Mouse (Mus musculus) splenic B cell, adult 2 months (primary cell): ENCODE measurements around the gene Prkce.

Experiments
- DNase-seq: peaks from one replicate; pipeline ENCODE4 v3.0.0-alpha.2; 2011; ENCODE audit warnings: low read depth, low spot score
- H3K27me3 ChIP-seq: 2 replicates; pipeline ENCODE4 v1.6.1; 2012; ENCODE audit warnings: mild to moderate bottlenecking, low read length, moderate library complexity, mixed read lengths; ENCODE audit not compliant: control insufficient read depth, poor library complexity, insufficient read depth, severe bottlenecking
- H3K36me3 ChIP-seq: 2 replicates; pipeline ENCODE4 v1.6.1; 2012; ENCODE audit warnings: mild to moderate bottlenecking, low read length, moderate library complexity, mixed read lengths; ENCODE audit not compliant: control insufficient read depth, poor library complexity, insufficient read depth, severe bottlenecking

Gene Prkce

GRCm38 (mm10) chr17:86225488-86226186 lies 58.1 kb downstream of the Prkce start:
- no peak for DNase-seq
- Histone ChIP-seq H3K27me3 (no peaks in the 10 kb centered on the region), H3K36me3 (no peaks in the 10 kb centered on the region; the same call in 1 of the 2 replicates)

GRCm38 (mm10) chr17:86226198-86226597 lies 58.6 kb downstream of the Prkce start:
- H3K27me3 ChIP-seq: no peaks in the 10 kb centered on the region
- no peak for DNase-seq

DNA sequence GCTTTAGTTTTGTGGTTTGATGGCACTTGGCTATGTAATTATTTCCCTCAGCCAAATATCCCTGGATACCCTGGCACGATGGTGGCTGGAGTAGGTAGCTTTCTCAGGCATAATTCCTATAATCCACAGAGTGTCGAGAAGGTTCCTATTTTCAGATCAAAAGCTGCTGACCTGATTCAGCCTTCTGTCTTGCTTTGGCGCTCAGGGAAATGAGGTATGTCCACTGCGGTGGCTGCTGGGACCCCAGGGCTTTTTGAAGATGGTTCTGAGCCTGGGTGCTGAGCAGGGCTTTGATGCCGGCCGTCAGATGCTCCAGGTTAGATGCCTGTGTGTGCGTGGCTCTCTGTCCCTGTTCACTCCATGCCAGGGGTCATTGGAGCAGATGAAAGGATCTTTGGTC lies 59.0 kb downstream of the Prkce start:
- Histone ChIP-seq H3K36me3 (no peaks in the 10 kb centered on the region; the same call in none of the 2 replicates), H3K27me3 (no peaks in the 10 kb centered on the region)
- no peak for DNase-seq

More at GRCm38 (mm10) chr17:86226198-86226597, 58.6 kb downstream of the Prkce start:
- H3K36me3 ChIP-seq: no peaks in the 10 kb centered on the region; the same call in none of the 2 replicates

DNA sequence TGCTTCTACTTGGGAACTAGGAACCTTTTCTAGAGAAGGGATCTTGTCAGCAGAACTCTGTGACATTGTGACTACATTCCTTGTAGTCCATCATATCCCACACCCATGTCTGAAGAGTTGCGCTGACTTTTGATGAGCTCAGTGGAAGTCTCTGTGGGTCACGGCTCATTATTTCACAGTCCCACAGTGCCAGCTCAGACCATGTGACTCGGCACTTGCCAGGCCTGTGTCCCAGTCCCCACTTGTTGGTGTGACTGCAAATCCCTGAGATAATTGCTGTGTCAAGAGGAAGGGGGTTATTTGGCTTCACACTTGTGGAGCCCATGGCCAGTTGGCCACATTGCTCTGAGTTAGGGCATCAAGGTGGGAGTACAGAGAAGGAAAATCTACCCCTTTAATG lies 59.8 kb downstream of the Prkce start:
- H3K36me3 ChIP-seq: no peaks in the 10 kb centered on the region; the same call in none of the 2 replicates
- H3K27me3 ChIP-seq: no peaks in the 10 kb centered on the region
- no peak for DNase-seq

DNA sequence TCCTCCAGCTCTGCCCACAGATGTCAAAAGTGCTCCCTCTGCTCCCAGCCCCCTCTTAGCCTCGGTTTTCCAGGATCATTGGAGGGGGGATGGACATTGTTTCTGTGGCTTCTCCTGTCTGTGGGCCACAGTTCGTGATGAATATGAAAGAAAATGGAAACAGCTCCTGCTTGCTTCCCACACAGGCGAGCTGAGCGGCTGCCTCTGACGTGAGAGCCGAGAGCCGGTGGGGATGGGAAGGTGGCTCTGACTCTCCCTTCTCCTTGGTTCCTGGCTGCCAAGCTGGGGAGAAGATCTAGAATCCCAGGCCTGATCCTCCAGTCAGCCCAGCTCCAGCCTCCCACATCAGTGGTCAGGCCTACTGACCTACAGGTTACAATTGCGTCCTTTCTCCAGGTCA lies 61.3 kb downstream of the Prkce start:
- Histone ChIP-seq H3K27me3 (no peaks in the 10 kb centered on the region), H3K36me3 (no peaks in the 10 kb centered on the region; the same call in none of the 2 replicates)
- DNase-seq: no peak

- H3K36me3 ChIP-seq: no peaks in the 10 kb centered on the region; the same call in none of the 2 replicates
- DNase-seq: no peak
- H3K27me3 ChIP-seq: no peaks in the 10 kb centered on the region
These were observed 62.6 kb downstream of the Prkce start for GRCm38 (mm10) chr17:86230141-86230633.

GRCm38 (mm10) chr17:86231741-86232179 lies 64.2 kb downstream of the Prkce start:
- DNase-seq: peak; percentile 34
- Histone ChIP-seq H3K36me3 (no peaks in the 10 kb centered on the region; the same call in none of the 2 replicates), H3K27me3 (no peaks in the 10 kb centered on the region)

GRCm38 (mm10) chr17:86232248-86232647 lies 64.7 kb downstream of the Prkce start:
- peak; percentile 29 for DNase-seq
- Histone ChIP-seq H3K27me3 (no peaks in the 10 kb centered on the region), H3K36me3 (no peaks in the 10 kb centered on the region; the same call in none of the 2 replicates)

DNA sequence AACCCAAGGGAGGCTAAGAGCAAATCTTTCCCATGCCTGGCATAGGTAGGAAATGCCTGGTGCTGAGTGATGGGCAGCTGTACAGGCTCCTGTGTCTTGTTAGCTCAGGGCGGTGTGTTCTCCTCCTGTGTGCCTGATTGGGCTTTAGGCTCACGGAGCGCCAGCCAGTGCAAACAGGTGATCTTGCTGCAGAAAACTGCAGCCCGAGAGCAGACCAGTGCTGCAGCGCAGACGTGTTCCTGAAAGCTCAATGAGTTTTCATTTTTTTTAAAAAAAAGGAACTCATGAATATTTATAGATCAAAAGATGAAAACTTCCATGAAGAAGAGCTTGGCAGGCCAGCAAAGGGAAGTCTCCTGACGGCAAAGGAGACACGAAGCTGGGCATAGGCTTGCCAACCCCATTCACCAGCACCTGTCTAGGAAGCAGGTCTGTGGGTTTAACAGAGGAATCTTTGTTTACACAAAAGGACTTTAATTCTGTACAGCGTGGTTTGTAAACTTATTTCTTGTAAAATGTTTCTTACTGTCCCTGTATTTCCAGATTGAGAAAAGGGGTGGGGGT lies 67.1 kb downstream of the Prkce start:
- H3K27me3 ChIP-seq: no peaks in the 10 kb centered on the region
- DNase-seq: no peak
- H3K36me3 ChIP-seq: no peaks in the 10 kb centered on the region; the same call in 1 of the 2 replicates

- Histone ChIP-seq H3K36me3 (no peaks in the 10 kb centered on the region), H3K27me3 (no peaks in the 10 kb centered on the region)
- no peak for DNase-seq
These were observed 68.6 kb downstream of the Prkce start for GRCm38 (mm10) chr17:86236026-86236712.

- DNase-seq: no peak
- Histone ChIP-seq H3K36me3 (no peaks in the 10 kb centered on the region), H3K27me3 (no peaks in the 10 kb centered on the region)
These were observed 69.5 kb downstream of the Prkce start for GRCm38 (mm10) chr17:86236861-86237763.

DNA sequence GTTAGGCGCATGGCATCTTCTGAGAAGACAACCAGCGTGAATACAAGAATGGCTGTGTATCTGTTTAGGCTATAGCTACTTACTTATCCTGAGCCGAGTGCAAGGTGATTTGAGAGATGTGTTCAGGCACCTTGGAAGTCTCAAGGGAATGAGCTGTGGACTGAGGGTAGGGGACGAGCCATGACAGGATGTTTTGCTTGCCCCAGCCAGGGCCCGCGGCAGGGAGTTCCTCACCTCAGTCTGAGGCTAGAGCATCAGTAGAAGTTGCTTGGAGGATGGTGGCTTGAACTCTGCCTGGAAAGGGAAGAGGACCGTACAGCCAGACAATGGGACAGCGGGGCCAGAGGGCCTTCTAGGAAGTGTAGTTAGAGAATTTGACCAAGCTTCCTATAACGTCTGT lies 74.7 kb downstream of the Prkce start:
- H3K27me3 ChIP-seq: no peaks in the 10 kb centered on the region
- DNase-seq: peak; percentile 17
- H3K36me3 ChIP-seq: no peaks in the 10 kb centered on the region; the same call in 1 of the 2 replicates

- Histone ChIP-seq H3K27me3 (no peaks in the 10 kb centered on the region), H3K36me3 (no peaks in the 10 kb centered on the region; the same call in 1 of the 2 replicates)
- peak; percentile 78 for DNase-seq
These were observed 75.5 kb downstream of the Prkce start for GRCm38 (mm10) chr17:86243109-86243527.

DNA sequence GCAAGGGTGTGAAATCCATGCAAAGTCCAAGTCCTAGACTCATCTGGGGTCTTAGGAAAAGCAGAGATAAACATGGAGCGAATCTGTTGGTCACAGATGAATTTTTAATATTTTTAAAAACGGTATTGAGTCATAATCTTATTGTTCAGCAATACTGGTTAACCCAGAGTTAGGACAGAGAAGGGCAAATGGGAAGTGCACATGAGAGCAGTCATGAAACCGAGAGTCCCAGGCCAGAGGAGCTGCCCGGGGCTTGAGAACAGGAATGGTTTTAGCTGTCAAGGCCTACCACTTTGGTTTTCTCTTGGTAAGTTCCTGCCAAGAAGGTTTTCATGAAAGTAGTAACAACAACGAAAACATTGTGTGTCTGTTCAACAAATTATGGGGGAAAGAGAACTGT lies 76.8 kb downstream of the Prkce start:
- no peaks in the 10 kb centered on the region for H3K27me3 ChIP-seq
- H3K36me3 ChIP-seq: no peaks in the 10 kb centered on the region; the same call in 1 of the 2 replicates
- DNase-seq: no peak
